In the genomic region with DNA sequence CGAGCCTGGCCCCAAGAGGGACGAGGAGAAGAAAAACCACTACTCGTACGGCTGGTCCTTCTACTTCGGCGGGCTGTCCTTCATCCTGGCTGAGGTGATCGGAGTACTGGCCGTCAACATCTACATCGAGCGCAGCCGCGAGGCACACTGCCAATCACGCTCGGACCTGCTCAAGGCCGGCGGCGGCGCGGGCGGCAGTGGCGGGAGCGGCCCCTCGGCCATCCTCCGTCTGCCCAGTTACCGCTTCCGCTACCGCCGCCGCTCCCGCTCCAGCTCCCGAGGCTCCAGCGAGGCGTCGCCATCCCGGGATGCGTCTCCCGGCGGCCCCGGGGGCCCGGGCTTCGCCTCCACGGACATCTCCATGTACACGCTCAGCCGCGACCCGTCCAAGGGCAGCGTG, we compare ENCODE assay signal across 8 mouse cellular contexts. TPM values are rescaled to one million over a fixed set of nuclear protein-coding genes. Genes with fewer than 3 reads are reported as not detected.
A peak's percentile ranks its signal among the peaks of the same experiment; 100 is the strongest.
DNase-seq lines count a peak whose midpoint lies in the region; ATAC-seq lines count a peak whose summit lies in the region.

No protein-coding gene starts in this region.

- H3K4me3 ChIP-seq in embryonic facial prominence, embryonic 12.5 days: peak overlapping the region; percentile 44
- H3K4me3 ChIP-seq in hindbrain, embryonic 11.5 days (ENCODE audit: low read depth, low read length): peak overlapping the region; percentile 53
- peak overlapping the region; percentile 57 for H3K4me3 ChIP-seq in liver, embryonic 11.5 days (ENCODE audit: low read depth, low read length)

- peak overlapping the region; percentile 95 for H3K4me2 ChIP-seq in embryonic facial prominence, embryonic 12.5 days (replicated peaks)
- peak overlapping the region; percentile 96 for H3K4me2 ChIP-seq in hindbrain, embryonic 11.5 days (replicated peaks; ENCODE audit: low read depth, low read length)
- H3K4me2 ChIP-seq in liver, embryonic 11.5 days: peak overlapping the region; percentile 88

- H3K9me3 ChIP-seq in embryonic facial prominence, embryonic 12.5 days: no peaks in the 10 kb centered on the region
- no peaks in the 10 kb centered on the region for H3K9me3 ChIP-seq in hindbrain, embryonic 11.5 days (ENCODE audit: control insufficient read depth, low read length)
- H3K9me3 ChIP-seq in liver, embryonic 11.5 days (ENCODE audit: control insufficient read depth, low read length): no peaks in the 10 kb centered on the region

- H3K36me3 ChIP-seq in embryonic facial prominence, embryonic 12.5 days: no peaks in the 10 kb centered on the region
- no peaks in the 10 kb centered on the region for H3K36me3 ChIP-seq in hindbrain, embryonic 11.5 days (ENCODE audit: control insufficient read depth, insufficient read depth, low read length)
- H3K36me3 ChIP-seq in liver, embryonic 11.5 days (ENCODE audit: control insufficient read depth, insufficient read depth, low read length): no peaks in the 10 kb centered on the region

- H3K9ac ChIP-seq in embryonic facial prominence, embryonic 12.5 days: peak overlapping the region; percentile 52
- H3K9ac ChIP-seq in hindbrain, embryonic 11.5 days (ENCODE audit: low read depth, low read length): peak overlapping the region; percentile 65
- H3K9ac ChIP-seq in liver, embryonic 11.5 days (ENCODE audit: low read depth, low read length): no peak overlapping the region

- WGBS in embryonic facial prominence, embryonic 12.5 days: 1% methylated on average over 47 of the region's 47 CpGs
- WGBS in hindbrain, embryonic 11.5 days: 2% methylated on average over 36 of the region's 47 CpGs
- under 1% methylated on average over 47 of the region's 47 CpGs for WGBS in liver, embryonic 11.5 days

- peaks cover 63% of the 10 kb centered on the region for H3K27me3 ChIP-seq in embryonic facial prominence, embryonic 12.5 days
- peaks cover 49% of the 10 kb centered on the region for H3K27me3 ChIP-seq in hindbrain, embryonic 11.5 days (ENCODE audit: control insufficient read depth, insufficient read depth, low read length)
- H3K27me3 ChIP-seq in liver, embryonic 11.5 days (replicated peaks; ENCODE audit: control insufficient read depth, insufficient read depth, low read length): peaks cover 85% of the 10 kb centered on the region

- DNase-seq in right cerebral cortex, postnatal 4 days: peak; percentile 64
- no peak for DNase-seq in right cerebral cortex, postnatal 36 days (ENCODE audit: low spot score in 2 of 2)
- DNase-seq in hindbrain, embryonic 11.5 days (ENCODE audit: low spot score): peak; percentile 68
- DNase-seq in liver, embryonic 11.5 days (ENCODE audit: low spot score): peak; percentile 58
- peak; percentile 11 to 18 for DNase-seq in natural killer cell, adult 2 months (ENCODE audit: low spot score in 2 of 2)
- DNase-seq in MN1 (ENCODE audit: low spot score): no peak
- no peak for DNase-seq in layer of hippocampus, postnatal 36 days

- no peak for ATAC-seq in embryonic facial prominence, embryonic 12.5 days (ENCODE audit: insufficient number of reproducible peaks, insufficient read depth, low FRiP score, low TSS enrichment)
- ATAC-seq in hindbrain, embryonic 11.5 days (ENCODE audit: low FRiP score): 0 out of 2 replicates have a peak, but pooled peaks have one; percentile 11
- no peak for ATAC-seq in liver, embryonic 11.5 days (replicated peaks; ENCODE audit: low FRiP score)

- H3K4me1 ChIP-seq in embryonic facial prominence, embryonic 12.5 days: 0 out of 2 replicates have a peak, but pooled peaks cover 10% of the 10 kb centered on the region
- H3K4me1 ChIP-seq in hindbrain, embryonic 11.5 days (replicated peaks; ENCODE audit: control insufficient read depth, insufficient read depth, low read length): 0 out of 2 replicates have a peak, but pooled peaks cover 4% of the 10 kb centered on the region
- H3K4me1 ChIP-seq in liver, embryonic 11.5 days (replicated peaks; ENCODE audit: control insufficient read depth, insufficient read depth, low read length): 0 out of 2 replicates have a peak, but pooled peaks cover 3% of the 10 kb centered on the region

- no peak overlapping the region for H3K27ac ChIP-seq in embryonic facial prominence, embryonic 12.5 days
- H3K27ac ChIP-seq in hindbrain, embryonic 11.5 days (ENCODE audit: low read depth, low read length): no peak overlapping the region
- no peak overlapping the region for H3K27ac ChIP-seq in liver, embryonic 11.5 days (ENCODE audit: low read depth, low read length)

RNA-seq across cellular contexts. Expression of gene Cacng6, which starts 9.1 kb away (rescaled TPM):
- polyA plus RNA-seq in embryonic facial prominence, embryonic 12.5 days (2016; fragmentation: Nextera tagmentation; extraction: Ambion mirVana): 1.7 and 2.2 TPM in 2 replicates
- polyA plus RNA-seq in hindbrain, embryonic 11.5 days (2014; fragmentation: Nextera tagmentation; extraction: Ambion mirVana): 0.08 and 0.45 TPM in 2 replicates
- polyA plus RNA-seq in liver, embryonic 11.5 days (2014; fragmentation: Nextera tagmentation; extraction: Ambion mirVana): 0.19 TPM in 1 of 2 replicates, not detected in the other
- 1 to 10 TPM; 1.5 to 1.6 TPM for total RNA-seq in layer of hippocampus, postnatal 36 days (2021)

RNA-seq across cellular contexts. Expression of gene Cacng8, which starts 24.4 kb away (rescaled TPM):
- polyA plus RNA-seq in embryonic facial prominence, embryonic 12.5 days (2016; fragmentation: Nextera tagmentation; extraction: Ambion mirVana): 7.3 and 7.5 TPM in 2 replicates
- 5.1 and 7.0 TPM in 2 replicates for polyA plus RNA-seq in hindbrain, embryonic 11.5 days (2014; fragmentation: Nextera tagmentation; extraction: Ambion mirVana)
- polyA plus RNA-seq in liver, embryonic 11.5 days (2014; fragmentation: Nextera tagmentation; extraction: Ambion mirVana): 1.7 and 2.3 TPM in 2 replicates
- 100 to 1,000 TPM; 406 to 411 TPM for total RNA-seq in layer of hippocampus, postnatal 36 days (2021)

Comparison
In these comparisons a context has a peak if more than half of its experiments do, and no peak if none do; other contexts are left out.
1. DNase-seq: peak in right cerebral cortex, postnatal 4 days (single experiment), hindbrain, embryonic 11.5 days (single experiment), liver, embryonic 11.5 days (single experiment) and natural killer cell, adult 2 months (2 of 2); none in right cerebral cortex, postnatal 36 days (0 of 2), MN1 (single experiment) and layer of hippocampus, postnatal 36 days (0 of 2).
2. Peak in every context shown above with its lines, with median percentiles within 50 percentile points of each other: H3K4me2 ChIP-seq and H3K4me3 ChIP-seq.